Mouse (Mus musculus) liver, embryonic 13.5 days (tissue): ENCODE measurements around the gene Fam169b. TPM values are rescaled to one million over a fixed set of nuclear protein-coding genes. Genes with fewer than 3 reads are reported as not detected.
"Not testable (repeated sequence)": the region's sequence is repeated elsewhere in the genome, so short reads cannot be mapped to it uniquely, and the experiment has no call there.

Experiments used
- ATAC-seq: fragments of 200-750 bp; cut with Nextera tagmentation; 2 replicates; pipeline ENCODE4 v1.8.0; 2017; ENCODE audit warnings: low read depth, mild to moderate bottlenecking, moderate number of reproducible peaks, moderate library complexity
- DNase-seq: peaks from one replicate; pipeline ENCODE4 v3.0.0; 2022
- H3K27ac ChIP-seq: fragments of 300-500 bp; sonication (generic); 2 replicates; pipeline ENCODE4 v1.5.1; 2015; ENCODE audit warnings: moderate library complexity, mild to moderate bottlenecking, inconsistent platforms
- H3K27me3 ChIP-seq: fragments of 300-500 bp; sonication (generic); 2 replicates; pipeline ENCODE4 v1.6.1; 2015; ENCODE audit warnings: mild to moderate bottlenecking, inconsistent platforms
- H3K36me3 ChIP-seq: fragments of 300-500 bp; sonication (generic); 2 replicates; pipeline ENCODE4 v1.6.1; 2015; ENCODE audit warnings: mild to moderate bottlenecking, inconsistent platforms
- H3K4me1 ChIP-seq: fragments of 300-500 bp; sonication (generic); replicated peaks from 2 replicates; pipeline ENCODE4 v1.6.1; 2015; ENCODE audit warnings: inconsistent platforms
- H3K4me2 ChIP-seq: fragments of 300-500 bp; sonication (generic); 2 replicates; pipeline ENCODE4 v1.6.1; 2015; ENCODE audit warnings: inconsistent platforms, mild to moderate bottlenecking, moderate library complexity
- H3K4me3 ChIP-seq: fragments of 300-500 bp; sonication (generic); replicated peaks from 2 replicates; pipeline ENCODE4 v1.5.1; 2015; ENCODE audit warnings: mild to moderate bottlenecking, inconsistent platforms
- H3K9ac ChIP-seq: fragments of 300-500 bp; sonication (generic); 2 replicates; pipeline ENCODE4 v1.6.1; 2015; ENCODE audit warnings: mild to moderate bottlenecking, inconsistent platforms
- H3K9me3 ChIP-seq: fragments of 300-500 bp; sonication (generic); replicated peaks from 2 replicates; pipeline ENCODE4 v1.6.1; 2016; ENCODE audit warnings: inconsistent platforms
- WGBS: fragments of 180-500 bp; shearing (Covaris S2); methylation state at CpG from one replicate; pipeline ENCODE4 v1.1.7; 2015; ENCODE audit not compliant: insufficient replicate concordance; 5-methylcytosine and 5-hydroxymethylcytosine counted together
- polyA plus RNA-seq: library from polyadenylated mRNA; unstranded; fragments of >200 nt; fragmentation: Nextera tagmentation; extraction: Ambion mirVana; gene quantifications from 2 replicates; pipeline ENCODE4 v1.2.1, GENCODE M21; 2015

The Fam169b gene
- polyA plus RNA-seq, 1 experiment from 2014 or later, result 0.14 TPM

- H3K9ac ChIP-seq, result no peak overlapping the region
- ATAC-seq, result no peak
These were observed 8.2 kb upstream of the Fam169b start for GRCm38 (mm10) chr7:68265391-68265790.

GRCm38 (mm10) chr7:68266691-68267090, 6.9 kb upstream of the Fam169b start:
- DNase-seq, result no peak
- 43% methylated on average over 6 of the region's 6 CpGs for WGBS
- H3K9me3 ChIP-seq, result no peaks in the 10 kb centered on the region

More at GRCm38 (mm10) chr7:68265391-68265790, 8.2 kb upstream of the Fam169b start:
- H3K36me3 ChIP-seq, result no peaks in the 10 kb centered on the region
- peaks cover 28% of the 10 kb centered on the region for H3K27me3 ChIP-seq
- no peak overlapping the region for H3K4me3 ChIP-seq
- 34% methylated on average over 7 of the region's 7 CpGs for WGBS
- DNase-seq, result no peak
- no peaks in the 10 kb centered on the region for H3K4me1 ChIP-seq
- H3K9me3 ChIP-seq, result no peaks in the 10 kb centered on the region
- H3K4me2 ChIP-seq, result no peak overlapping the region
- H3K27ac ChIP-seq, result no peak overlapping the region

GRCm38 (mm10) chr7:68270551-68270950, 3.1 kb upstream of the Fam169b start:
- ATAC-seq (no peak), DNase-seq (no peak)
- Histone ChIP-seq H3K4me3 (no peak overlapping the region), H3K4me2 (no peak overlapping the region), H3K27me3 (peaks cover 7% of the 10 kb centered on the region), H3K4me1 (peaks cover 5% of the 10 kb centered on the region), H3K9me3 (no peaks in the 10 kb centered on the region), H3K36me3 (no peaks in the 10 kb centered on the region), H3K27ac (no peak overlapping the region), H3K9ac (no peak overlapping the region)
- 58% methylated on average over 4 of the region's 4 CpGs for WGBS

More at GRCm38 (mm10) chr7:68266691-68267090, 6.9 kb upstream of the Fam169b start:
- H3K4me3 ChIP-seq, result no peak overlapping the region
- peaks cover 28% of the 10 kb centered on the region for H3K27me3 ChIP-seq
- no peak overlapping the region for H3K4me2 ChIP-seq
- H3K36me3 ChIP-seq, result no peaks in the 10 kb centered on the region
- no peak for ATAC-seq
- H3K27ac ChIP-seq, result no peak overlapping the region
- H3K9ac ChIP-seq, result no peak overlapping the region
- H3K4me1 ChIP-seq, result no peaks in the 10 kb centered on the region

- no peaks in the 10 kb centered on the region for H3K9me3 ChIP-seq
- H3K4me2 ChIP-seq, result no peak overlapping the region
- ATAC-seq, result no peak
- H3K4me3 ChIP-seq, result no peak overlapping the region
- H3K9ac ChIP-seq, result no peak overlapping the region
- peaks cover 7% of the 10 kb centered on the region; the same call in 1 of the 2 replicates for H3K27me3 ChIP-seq
- no peak overlapping the region for H3K27ac ChIP-seq
- H3K4me1 ChIP-seq, result peaks cover 16% of the 10 kb centered on the region
- H3K36me3 ChIP-seq, result no peaks in the 10 kb centered on the region
- WGBS, result 65% methylated on average over 6 of the region's 6 CpGs
- DNase-seq, result no peak
These were observed 1.8 kb upstream of the Fam169b start for GRCm38 (mm10) chr7:68271816-68272215.

GRCm38 (mm10) chr7:68272607-68273006, 1.0 kb upstream of the Fam169b start:
- Histone ChIP-seq H3K4me1 (peaks cover 16% of the 10 kb centered on the region), H3K4me2 (no peak overlapping the region), H3K4me3 (no peak overlapping the region), H3K9me3 (no peaks in the 10 kb centered on the region), H3K27ac (no peak overlapping the region), H3K27me3 (peaks cover 7% of the 10 kb centered on the region; the same call in 1 of the 2 replicates), H3K9ac (no peak overlapping the region), H3K36me3 (no peaks in the 10 kb centered on the region)
- no peak for DNase-seq
- 69% methylated on average over 10 of the region's 10 CpGs for WGBS
- ATAC-seq, result no peak

GRCm38 (mm10) chr7:68274218-68274617, 579 bp downstream of the Fam169b start:
- no peaks in the 10 kb centered on the region for H3K36me3 ChIP-seq
- ATAC-seq, result no peak
- H3K4me3 ChIP-seq, result no peak overlapping the region
- H3K9me3 ChIP-seq, result no peaks in the 10 kb centered on the region
- WGBS, result 64% methylated on average over 2 of the region's 2 CpGs
- no peak overlapping the region for H3K27ac ChIP-seq
- DNase-seq, result no peak
- H3K4me1 ChIP-seq, result peaks cover 16% of the 10 kb centered on the region
- no peak overlapping the region for H3K4me2 ChIP-seq
- peaks cover 7% of the 10 kb centered on the region; the same call in 1 of the 2 replicates for H3K27me3 ChIP-seq
- H3K9ac ChIP-seq, result no peak overlapping the region

GRCm38 (mm10) chr7:68274951-68275350, 1.3 kb downstream of the Fam169b start:
- Histone ChIP-seq H3K4me1 (peaks cover 16% of the 10 kb centered on the region), H3K36me3 (no peaks in the 10 kb centered on the region), H3K4me2 (no peak overlapping the region), H3K27ac (no peak overlapping the region), H3K9me3 (no peaks in the 10 kb centered on the region), H3K4me3 (no peak overlapping the region), H3K27me3 (peaks cover 7% of the 10 kb centered on the region; the same call in 1 of the 2 replicates), H3K9ac (no peak overlapping the region)
- DNase-seq (no peak), ATAC-seq (no peak)
- 57% methylated on average over 9 of the region's 9 CpGs for WGBS

GRCm38 (mm10) chr7:68275445-68275837, 1.8 kb downstream of the Fam169b start:
- not testable (repeated sequence) for H3K36me3 ChIP-seq, ATAC-seq, H3K9me3 ChIP-seq, H3K27ac ChIP-seq, H3K27me3 ChIP-seq, DNase-seq
- Histone ChIP-seq H3K4me1 (peaks cover 16% of the 10 kb centered on the region), H3K4me2 (peak overlapping the region; percentile 72), H3K9ac (peak overlapping the region; percentile 39; the same call in 1 of the 2 replicates), H3K4me3 (peak overlapping the region; percentile 52)
- WGBS, result 30% methylated on average over 9 of the region's 9 CpGs

- Histone ChIP-seq H3K4me3 (peak overlapping the region; percentile 52), H3K36me3 (no peaks in the 10 kb centered on the region), H3K4me1 (peaks cover 16% of the 10 kb centered on the region), H3K4me2 (peak overlapping the region; percentile 72), H3K9me3 (no peaks in the 10 kb centered on the region), H3K9ac (peak overlapping the region; percentile 39; the same call in 1 of the 2 replicates), H3K27me3 (peaks cover 7% of the 10 kb centered on the region; the same call in 1 of the 2 replicates), H3K27ac (no peak overlapping the region)
- ATAC-seq, result peak; percentile 58
- 9% methylated on average over 36 of the region's 36 CpGs for WGBS
- DNase-seq, result no peak
These were observed 2.4 kb downstream of the Fam169b start for GRCm38 (mm10) chr7:68275838-68276731.

GRCm38 (mm10) chr7:68277054-68277896, 3.6 kb downstream of the Fam169b start:
- 42% methylated on average over 11 of the region's 11 CpGs for WGBS
- Histone ChIP-seq H3K27ac (no peak overlapping the region), H3K36me3 (no peaks in the 10 kb centered on the region), H3K9ac (no peak overlapping the region), H3K4me2 (no peak overlapping the region), H3K4me1 (peaks cover 16% of the 10 kb centered on the region), H3K9me3 (no peaks in the 10 kb centered on the region), H3K27me3 (peaks cover 7% of the 10 kb centered on the region; the same call in 1 of the 2 replicates), H3K4me3 (no peak overlapping the region)
- ATAC-seq (no peak), DNase-seq (no peak)

- 69% methylated on average over 4 of the region's 4 CpGs for WGBS
- no peak for ATAC-seq
- DNase-seq, result no peak
- no peaks in the 10 kb centered on the region for H3K9me3 ChIP-seq
- no peak overlapping the region for H3K9ac ChIP-seq
- H3K4me1 ChIP-seq, result peaks cover 13% of the 10 kb centered on the region
- no peaks in the 10 kb centered on the region for H3K36me3 ChIP-seq
- no peak overlapping the region for H3K27ac ChIP-seq
- no peak overlapping the region for H3K4me3 ChIP-seq
- H3K27me3 ChIP-seq, result peaks cover 7% of the 10 kb centered on the region; the same call in 1 of the 2 replicates
- H3K4me2 ChIP-seq, result no peak overlapping the region
These were observed 4.2 kb downstream of the Fam169b start for GRCm38 (mm10) chr7:68277897-68278270.
